Mouse (Mus musculus): Measurements from ENCODE around the gene Casz1.

The Casz1 gene

GRCm38 (mm10) chr4:149002441-149003093, 198.3 kb downstream of the Casz1 start:
- DNase-seq (ENCODE audit: low read depth in 2 of 2, low spot score in 2 of 2), result no peak

All from CD8-positive naive resting alpha-beta T cell, adult 2 months (primary cell).